Mouse (Mus musculus) olfactory bulb, adult 2 months (tissue): Measurements from ENCODE around the gene Luc7l3. TPM values are rescaled to one million over a fixed set of nuclear protein-coding genes. Genes with fewer than 3 reads are reported as not detected.

Source experiments
- H3K27ac ChIP-seq: fragments of 200-500 bp; 2 replicates; pipeline ENCODE4 v1.5.1; 2012; ENCODE audit warnings: low read depth, low read length; ENCODE audit not compliant: insufficient read depth
- H3K4me1 ChIP-seq: fragments of 200-500 bp; 2 replicates; pipeline ENCODE4 v1.6.1; 2012; ENCODE audit warnings: low read length; ENCODE audit not compliant: control insufficient read depth, insufficient read depth
- H3K4me3 ChIP-seq: fragments of 200-500 bp; 2 replicates; pipeline ENCODE4 v1.5.1; 2012; ENCODE audit warnings: mild to moderate bottlenecking, low read depth, low read length, moderate library complexity; ENCODE audit not compliant: insufficient read depth
- CTCF ChIP-seq: fragments of 200-500 bp; IDR thresholded peaks from 2 replicates; pipeline ENCODE4 v1.5.1; 2012; ENCODE audit warnings: low read depth, mild to moderate bottlenecking, low read length, moderate library complexity; ENCODE audit not compliant: insufficient read depth
- POLR2A ChIP-seq: fragments of 200-500 bp; IDR thresholded peaks from 2 replicates; pipeline ENCODE4 v1.6.1; 2012; ENCODE audit warnings: mild to moderate bottlenecking, low read depth, low read length, moderate library complexity; ENCODE audit not compliant: insufficient read depth
- WGBS: fragments of 180-500 bp; shearing (Covaris S2); methylation state at CpG from one replicate; pipeline ENCODE4 v1.1.7; 2018; 5-methylcytosine and 5-hydroxymethylcytosine counted together
- polyA plus RNA-seq: library from polyadenylated mRNA; stranded (reverse); fragments of >200 nt; gene quantifications from 2 replicates; pipeline ENCODE4 v1.2.4, GENCODE M21; 2012; ENCODE audit warnings: low replicate concordance; ENCODE audit not compliant: missing spikeins, insufficient read depth, insufficient read length

Luc7l3 gene
- polyA plus RNA-seq, result 287 and 558 TPM in 2 replicates

GRCm38 (mm10) chr11:94321931-94322400 lies at the start of gene Luc7l3:
Gene Luc7l3 (minus strand): TSS chr11:94321988.
- TF ChIP-seq CTCF (no peak), POLR2A (peak; percentile 87)
- under 1% methylated on average over 36 of the region's 36 CpGs for WGBS
- Histone ChIP-seq H3K4me3 (peak within 1 kb of the TSS; percentile 99), H3K27ac (peak within 1 kb of the TSS; percentile 98), H3K4me1 (peaks cover 11% of the 10 kb centered on the region)

GRCm38 (mm10) chr11:94370809-94371208 lies 49.0 kb upstream of the Luc7l3 start:
- Histone ChIP-seq H3K4me3 (no peak overlapping the region), H3K4me1 (peaks cover 17% of the 10 kb centered on the region), H3K27ac (no peak overlapping the region)
- 46% methylated on average over 5 of the region's 5 CpGs for WGBS
- no peak for TF ChIP-seq POLR2A
- no peak for TF ChIP-seq CTCF

GRCm38 (mm10) chr11:94369981-94370380 lies 48.2 kb upstream of the Luc7l3 start:
- H3K4me1 ChIP-seq, result peaks cover 17% of the 10 kb centered on the region
- H3K4me3 ChIP-seq, result no peak overlapping the region
- no peak overlapping the region for H3K27ac ChIP-seq
- no peak for TF ChIP-seq POLR2A
- no peak for TF ChIP-seq CTCF
- WGBS, result 88% methylated on average over 6 of the region's 6 CpGs

GRCm38 (mm10) chr11:94365340-94365739 lies 43.6 kb upstream of the Luc7l3 start:
- 81% methylated on average over 3 of the region's 3 CpGs for WGBS

GRCm38 (mm10) chr11:94363690-94364089 lies 41.9 kb upstream of the Luc7l3 start:
- TF ChIP-seq POLR2A, result no peak
- TF ChIP-seq CTCF, result no peak
- Histone ChIP-seq H3K27ac (no peak overlapping the region), H3K4me1 (no peaks in the 10 kb centered on the region), H3K4me3 (no peak overlapping the region)
- 80% methylated on average over 7 of the region's 7 CpGs for WGBS

More at GRCm38 (mm10) chr11:94365340-94365739, 43.6 kb upstream of the Luc7l3 start:
- Histone ChIP-seq H3K27ac (no peak overlapping the region), H3K4me1 (peaks cover under 1% of the 10 kb centered on the region; the same call in 1 of the 2 replicates), H3K4me3 (no peak overlapping the region)
- TF ChIP-seq CTCF (no peak), POLR2A (no peak)

GRCm38 (mm10) chr11:94362101-94362500 lies 40.3 kb upstream of the Luc7l3 start:
- TF ChIP-seq POLR2A (no peak), CTCF (no peak)
- Histone ChIP-seq H3K27ac (no peak overlapping the region), H3K4me1 (no peaks in the 10 kb centered on the region), H3K4me3 (no peak overlapping the region)
- 67% methylated on average over 5 of the region's 5 CpGs for WGBS

GRCm38 (mm10) chr11:94361166-94361870 lies 39.5 kb upstream of the Luc7l3 start:
- TF ChIP-seq POLR2A (no peak), CTCF (no peak)
- WGBS, result 96% methylated on average over 14 of the region's 14 CpGs
- no peak overlapping the region for H3K27ac ChIP-seq
- no peak overlapping the region for H3K4me3 ChIP-seq
- H3K4me1 ChIP-seq, result no peaks in the 10 kb centered on the region

GRCm38 (mm10) chr11:94359168-94359567 lies 37.4 kb upstream of the Luc7l3 start:
- no peak overlapping the region for H3K27ac ChIP-seq
- H3K4me1 ChIP-seq, result no peaks in the 10 kb centered on the region
- WGBS, result 96% methylated on average over 12 of the region's 12 CpGs
- no peak overlapping the region for H3K4me3 ChIP-seq
- no peak for TF ChIP-seq CTCF
- TF ChIP-seq POLR2A, result no peak

- Histone ChIP-seq H3K27ac (no peak overlapping the region), H3K4me1 (no peaks in the 10 kb centered on the region), H3K4me3 (no peak overlapping the region)
- 88% methylated on average over 9 of the region's 9 CpGs for WGBS
- TF ChIP-seq POLR2A (no peak), CTCF (no peak)
Observed at GRCm38 (mm10) chr11:94355521-94356217, 33.9 kb upstream of the Luc7l3 start.
